Mouse (Mus musculus) MEL (cell line): Measurements from ENCODE around the gene Cp.
"Not testable (repeated sequence)": the region's sequence is repeated elsewhere in the genome, so short reads cannot be mapped to it uniquely, and the experiment has no call there.

Source experiments
- CTCF ChIP-seq, 3 experiments: IDR thresholded peaks in 2 of 3; conservative IDR thresholded peaks in 1 of 3; 2 replicates each; pipeline ENCODE4 v1.5.1; 2011 to 2012; ENCODE audit warnings: low read length in 3 of 3, low read depth in 2 of 3, mild to moderate bottlenecking in 2 of 3, improper control_type of control experiment in 1 of 3, inconsistent platforms in 1 of 3, mixed read lengths in 1 of 3, moderate library complexity in 1 of 3; ENCODE audit not compliant: control insufficient read depth in 1 of 3, insufficient read depth in 1 of 3, poor library complexity in 1 of 3, severe bottlenecking in 1 of 3
- EP300 ChIP-seq, 2 experiments: IDR thresholded peaks; 2 replicates each; pipeline ENCODE4 v1.6.1; 2011; ENCODE audit warnings: improper control_type of control experiment in 2 of 2, low read length in 2 of 2, low read depth in 1 of 2, mild to moderate bottlenecking in 1 of 2
- ETS1 ChIP-seq: IDR thresholded peaks from 2 replicates; pipeline ENCODE4 v1.6.1; 2012; ENCODE audit warnings: low read depth, mild to moderate bottlenecking, inconsistent platforms, low read length, improper control_type of control experiment, moderate library complexity
- HCFC1 ChIP-seq: IDR thresholded peaks from 2 replicates; pipeline ENCODE4 v1.6.1; 2012; ENCODE audit warnings: low read depth, mild to moderate bottlenecking, inconsistent platforms, low read length, improper control_type of control experiment, moderate library complexity
- MYC ChIP-seq: IDR thresholded peaks from 2 replicates; pipeline ENCODE4 v1.6.1; 2011; ENCODE audit warnings: low read depth, mild to moderate bottlenecking, low read length, improper control_type of control experiment, moderate library complexity
- POLR2A ChIP-seq, 2 experiments: IDR thresholded peaks; 2 replicates each; pipeline ENCODE4 v1.6.1; 2011 to 2012; ENCODE audit warnings: low read length in 2 of 2, mild to moderate bottlenecking in 2 of 2, control low read depth in 1 of 2, improper control_type of control experiment in 1 of 2, low read depth in 1 of 2, moderate library complexity in 1 of 2; ENCODE audit not compliant: control insufficient read depth in 1 of 2, insufficient read depth in 1 of 2, poor library complexity in 1 of 2
- POLR2AphosphoS2 ChIP-seq: IDR thresholded peaks from 2 replicates; pipeline ENCODE4 v1.6.1; 2011; ENCODE audit warnings: low read length, improper control_type of control experiment
- SIN3A ChIP-seq: IDR thresholded peaks from 2 replicates; pipeline ENCODE4 v1.6.1; 2012; ENCODE audit warnings: low read length, improper control_type of control experiment, inconsistent platforms
- TAL1 ChIP-seq: IDR thresholded peaks from 2 replicates; pipeline ENCODE4 v1.6.1; 2012; ENCODE audit warnings: mild to moderate bottlenecking, inconsistent platforms, low read length, moderate library complexity, mixed read lengths
- TBP ChIP-seq: IDR thresholded peaks from 2 replicates; pipeline ENCODE4 v1.8.0; 2011; ENCODE audit warnings: low read depth, low read length, improper control_type of control experiment
- UBTF ChIP-seq: IDR thresholded peaks from 2 replicates; pipeline ENCODE4 v1.6.1; 2012; ENCODE audit warnings: low read depth, mild to moderate bottlenecking, inconsistent platforms, low read length, improper control_type of control experiment, moderate library complexity, borderline replicate concordance; ENCODE audit not compliant: insufficient read depth
- ZKSCAN1 ChIP-seq: IDR thresholded peaks from 2 replicates; pipeline ENCODE4 v1.6.1; 2012; ENCODE audit warnings: low read depth, mild to moderate bottlenecking, inconsistent platforms, low read length, improper control_type of control experiment, moderate library complexity
- ZNF384 ChIP-seq: IDR thresholded peaks from 2 replicates; pipeline ENCODE4 v1.6.1; 2012; ENCODE audit warnings: low read depth, mild to moderate bottlenecking, inconsistent platforms, low read length, improper control_type of control experiment

- not testable (repeated sequence) for TF ChIP-seq POLR2A (IDR thresholded peaks at IDR 0.05; ENCODE audit: control insufficient read depth in 1 of 2, insufficient read depth in 1 of 2, low read depth in 1 of 2, low read length in 2 of 2, poor library complexity in 1 of 2); HCFC1; CTCF (IDR thresholded peaks at IDR 0.05 in 2 of 3, conservative IDR thresholded peaks at IDR 0.05 in 1 of 3; ENCODE audit: control insufficient read depth in 1 of 3, insufficient read depth in 1 of 3, low read depth in 2 of 3, low read length in 3 of 3, poor library complexity in 1 of 3, severe bottlenecking in 1 of 3); TAL1; MYC; EP300 (IDR thresholded peaks at IDR 0.05; ENCODE audit: low read depth in 1 of 2, low read length in 2 of 2); SIN3A; UBTF; ETS1; ZNF384; ZKSCAN1; TBP; POLR2AphosphoS2
Observed at GRCm38 (mm10) chr3:20041461-20041860, 84.6 kb downstream of the Cp start.
